Mouse (Mus musculus) liver, adult 2 months (tissue): ENCODE results near the gene Cptp.

ENCODE experiments used
- CTCF ChIP-seq: fragments of 200-500 bp; IDR thresholded peaks from 2 replicates; pipeline ENCODE4 v1.5.1; 2011; ENCODE audit warnings: low read depth, low read length, control low read depth
- POLR2A ChIP-seq: fragments of 200-500 bp; IDR thresholded peaks from 2 replicates; pipeline ENCODE4 v1.6.1; 2011; ENCODE audit warnings: low read length, control low read depth; ENCODE audit not compliant: insufficient read depth; ENCODE audit errors: extremely low read depth

DNA sequence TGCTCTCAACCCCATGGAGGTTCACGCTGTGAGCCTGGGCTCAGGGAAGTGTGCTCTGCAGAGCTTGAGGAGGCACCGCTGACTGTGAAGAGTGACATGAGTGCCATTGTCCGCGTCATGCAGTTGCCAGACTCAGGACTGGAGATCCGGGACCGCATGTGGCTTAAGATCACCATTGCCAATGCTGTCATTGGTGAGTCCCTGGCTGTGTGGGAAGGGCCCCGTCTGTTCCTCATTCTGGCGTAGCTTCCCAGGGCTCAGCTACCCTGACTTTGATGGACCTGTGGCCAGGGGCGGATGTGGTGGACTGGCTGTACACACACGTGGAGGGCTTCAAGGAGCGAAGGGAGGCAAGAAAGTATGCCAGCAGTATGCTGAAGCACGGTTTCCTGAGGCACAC, 13.2 kb downstream of the Cptp start:
- TF ChIP-seq CTCF, result no peak
- TF ChIP-seq POLR2A, result no peak
